Mouse (Mus musculus) spleen, adult 12 weeks (tissue): ENCODE data around the gene March2.

Experiments used
- DNase-seq: peaks from one replicate; pipeline ENCODE4 v3.0.0; 2022; ENCODE audit warnings: low spot score

March2 gene

GRCm38 (mm10) chr17:33637038-33637437, 81.4 kb downstream of the March2 start:
- no peak for DNase-seq
